Mouse (Mus musculus) limb, embryonic 14.5 days (tissue): ENCODE results near the gene Ank3. TPM values are rescaled to one million over a fixed set of nuclear protein-coding genes. Genes with fewer than 3 reads are reported as not detected.

Experiments used
- ATAC-seq: fragments of 200-750 bp; cut with Nextera tagmentation; 2 replicates; pipeline ENCODE4 v1.8.0; 2017; ENCODE audit warnings: low read depth, moderate number of reproducible peaks, moderate TSS enrichment; ENCODE audit not compliant: low FRiP score
- DNase-seq: peaks from one replicate; pipeline ENCODE4 v3.0.0-alpha.2; 2015; ENCODE audit warnings: low spot score
- H3K27ac ChIP-seq: fragments of 300-500 bp; sonication (generic); replicated peaks from 2 replicates; pipeline ENCODE4 v1.5.1; 2014; ENCODE audit warnings: low read depth, mild to moderate bottlenecking, low read length, moderate library complexity, mixed read lengths
- H3K27me3 ChIP-seq: fragments of 300-500 bp; sonication (generic); 2 replicates; pipeline ENCODE4 v1.6.1; 2014; ENCODE audit warnings: low read length, mixed read lengths; ENCODE audit not compliant: control insufficient read depth, insufficient read depth
- H3K36me3 ChIP-seq: fragments of 300-500 bp; sonication (generic); 2 replicates; pipeline ENCODE4 v1.6.1; 2014; ENCODE audit warnings: mild to moderate bottlenecking, low read length, moderate library complexity, mixed read lengths; ENCODE audit not compliant: control insufficient read depth, insufficient read depth
- H3K4me1 ChIP-seq: fragments of 300-500 bp; sonication (generic); 2 replicates; pipeline ENCODE4 v1.6.1; 2014; ENCODE audit warnings: antibody characterized with exemption, low read length, mixed read lengths; ENCODE audit not compliant: control insufficient read depth, insufficient read depth
- H3K4me2 ChIP-seq: fragments of 300-500 bp; sonication (generic); replicated peaks from 2 replicates; pipeline ENCODE4 v1.6.1; 2014; ENCODE audit warnings: low read depth, mild to moderate bottlenecking, low read length, moderate library complexity; ENCODE audit not compliant: severe bottlenecking
- H3K4me3 ChIP-seq: fragments of 300-500 bp; sonication (generic); replicated peaks from 2 replicates; pipeline ENCODE4 v1.5.1; 2014; ENCODE audit warnings: low read length
- H3K9ac ChIP-seq: fragments of 300-500 bp; sonication (generic); 2 replicates; pipeline ENCODE4 v1.6.1; 2014; ENCODE audit warnings: mild to moderate bottlenecking, low read depth, low read length, moderate library complexity; ENCODE audit not compliant: severe bottlenecking
- H3K9me3 ChIP-seq: fragments of 300-500 bp; sonication (generic); 2 replicates; pipeline ENCODE4 v1.6.1; 2016; ENCODE audit warnings: low read length; ENCODE audit not compliant: control insufficient read depth
- POLR2A ChIP-seq: fragments of 200-500 bp; IDR thresholded peaks from 2 replicates; pipeline ENCODE4 v1.8.0; 2012; ENCODE audit warnings: inconsistent platforms, mild to moderate bottlenecking, moderate library complexity, borderline replicate concordance; ENCODE audit not compliant: insufficient read depth, insufficient read length; ENCODE audit errors: extremely low read depth
- WGBS: fragments of 180-500 bp; shearing (Covaris S2); extraction: QIAGEN DNeasy Blood & Tissue Kit; methylation state at CpG from one replicate; pipeline ENCODE4 v1.1.7; 2014; 5-methylcytosine and 5-hydroxymethylcytosine counted together
- polyA plus RNA-seq, 2 experiments: library from polyadenylated mRNA; depleted of rRNA in 1 of 2; stranded (reverse) in 1 of 2; unstranded in 1 of 2; fragments of >200 nt; fragmentation: Nextera tagmentation in 1 of 2; extraction: Ambion mirVana in 1 of 2; gene quantifications; 2 replicates each; pipeline versions ENCODE4 v1.2.1 to v1.2.3; 2012 to 2014

The Ank3 gene
- polyA plus RNA-seq, 2 experiments: 14.8 to 25.2 TPM

GRCm38 (mm10) chr10:69890389-69890985, 491.9 kb downstream of the Ank3 start:
- Histone ChIP-seq H3K4me2 (no peak overlapping the region), H3K9me3 (no peaks in the 10 kb centered on the region), H3K27me3 (no peaks in the 10 kb centered on the region), H3K9ac (no peak overlapping the region), H3K36me3 (0 out of 2 replicates have a peak, but pooled peaks cover under 1% of the 10 kb centered on the region), H3K27ac (no peak overlapping the region), H3K4me1 (no peaks in the 10 kb centered on the region), H3K4me3 (no peak overlapping the region)
- no peak for ATAC-seq
- TF ChIP-seq POLR2A: no peak
- WGBS: 89% methylated on average over 11 of the region's 11 CpGs
- no peak for DNase-seq

- WGBS: 92% methylated on average over 18 of the region's 18 CpGs
- Histone ChIP-seq H3K27me3 (no peaks in the 10 kb centered on the region), H3K27ac (no peak overlapping the region), H3K4me1 (no peaks in the 10 kb centered on the region), H3K36me3 (no peaks in the 10 kb centered on the region), H3K9me3 (no peaks in the 10 kb centered on the region), H3K4me2 (no peak overlapping the region), H3K4me3 (no peak overlapping the region), H3K9ac (no peak overlapping the region)
- ATAC-seq: no peak
- no peak for DNase-seq
- no peak for TF ChIP-seq POLR2A
Measured at GRCm38 (mm10) chr10:69892162-69892561, 493.6 kb downstream of the Ank3 start.

- TF ChIP-seq POLR2A: no peak
- H3K9me3 ChIP-seq: no peaks in the 10 kb centered on the region
- H3K36me3 ChIP-seq: peaks cover 8% of the 10 kb centered on the region
- no peak overlapping the region for H3K27ac ChIP-seq
- WGBS: 58% methylated on average over 8 of the region's 9 CpGs
- no peaks in the 10 kb centered on the region for H3K27me3 ChIP-seq
- H3K4me3 ChIP-seq: no peak overlapping the region
- H3K9ac ChIP-seq: no peak overlapping the region
- no peak overlapping the region for H3K4me2 ChIP-seq
- ATAC-seq (no peak), DNase-seq (no peak)
- no peaks in the 10 kb centered on the region for H3K4me1 ChIP-seq
Measured at GRCm38 (mm10) chr10:69895606-69896005, 497.0 kb downstream of the Ank3 start.

GRCm38 (mm10) chr10:69897927-69898326, 499.4 kb downstream of the Ank3 start:
- no peak for TF ChIP-seq POLR2A
- Histone ChIP-seq H3K4me2 (no peak overlapping the region), H3K27me3 (no peaks in the 10 kb centered on the region), H3K9me3 (no peaks in the 10 kb centered on the region), H3K4me1 (no peaks in the 10 kb centered on the region), H3K4me3 (no peak overlapping the region), H3K27ac (no peak overlapping the region), H3K36me3 (peaks cover 8% of the 10 kb centered on the region), H3K9ac (no peak overlapping the region)
- ATAC-seq (no peak), DNase-seq (no peak)
- WGBS: 85% methylated on average over 5 of the region's 5 CpGs

GRCm38 (mm10) chr10:69898821-69899220, 500.2 kb downstream of the Ank3 start:
- Histone ChIP-seq H3K4me1 (no peaks in the 10 kb centered on the region), H3K9ac (no peak overlapping the region), H3K27me3 (no peaks in the 10 kb centered on the region), H3K9me3 (no peaks in the 10 kb centered on the region), H3K4me2 (no peak overlapping the region), H3K27ac (no peak overlapping the region), H3K36me3 (peaks cover 8% of the 10 kb centered on the region), H3K4me3 (no peak overlapping the region)
- DNase-seq (no peak), ATAC-seq (no peak)
- WGBS: 95% methylated on average over 8 of the region's 8 CpGs
- TF ChIP-seq POLR2A: no peak
